Mouse (Mus musculus) heart, postnatal 0 days (tissue): ENCODE data around the gene Sestd1. TPM values are rescaled to one million over a fixed set of nuclear protein-coding genes. Genes with fewer than 3 reads are reported as not detected.
A peak's percentile ranks its signal among the peaks of the same experiment; 100 is the strongest.

Experiments used
- ATAC-seq: fragments of 200-750 bp; cut with Nextera tagmentation; 2 replicates; pipeline ENCODE4 v1.8.0; 2017; ENCODE audit warnings: low read depth, moderate number of reproducible peaks, moderate library complexity; ENCODE audit not compliant: insufficient read depth
- DNase-seq: peaks from one replicate; pipeline ENCODE4 v3.0.0-alpha.2; 2016; ENCODE audit warnings: low spot score
- H3K27ac ChIP-seq: fragments of 300-500 bp; sonication (generic); 2 replicates; pipeline ENCODE4 v1.5.1; 2014; ENCODE audit warnings: low read depth, mild to moderate bottlenecking
- H3K27me3 ChIP-seq: fragments of 300-500 bp; sonication (generic); 2 replicates; pipeline ENCODE4 v1.6.1; 2014; ENCODE audit warnings: low read length, mixed read lengths; ENCODE audit not compliant: control insufficient read depth, insufficient read depth
- H3K36me3 ChIP-seq: fragments of 300-500 bp; sonication (generic); replicated peaks from 2 replicates; pipeline ENCODE4 v1.6.1; 2014; ENCODE audit warnings: low read length, mixed read lengths; ENCODE audit not compliant: control insufficient read depth, insufficient read depth
- H3K4me1 ChIP-seq: fragments of 300-500 bp; sonication (generic); 2 replicates; pipeline ENCODE4 v1.6.1; 2014; ENCODE audit warnings: antibody characterized with exemption; ENCODE audit not compliant: control insufficient read depth, insufficient read depth
- H3K4me2 ChIP-seq: fragments of 300-500 bp; sonication (generic); 2 replicates; pipeline ENCODE4 v1.6.1; 2014; ENCODE audit warnings: low read depth, mild to moderate bottlenecking, low read length, moderate library complexity
- H3K4me3 ChIP-seq: fragments of 300-500 bp; sonication (generic); 2 replicates; pipeline ENCODE4 v1.5.1; 2014; ENCODE audit warnings: low read depth, low read length
- H3K9ac ChIP-seq: fragments of 300-500 bp; sonication (generic); replicated peaks from 2 replicates; pipeline ENCODE4 v1.6.1; 2014; ENCODE audit warnings: low read depth, low read length, mixed read lengths
- H3K9me3 ChIP-seq: fragments of 300-500 bp; sonication (generic); replicated peaks from 2 replicates; pipeline ENCODE4 v1.6.1; 2016; ENCODE audit warnings: low read length; ENCODE audit not compliant: control insufficient read depth
- CTCF ChIP-seq: IDR thresholded peaks from 2 replicates; pipeline ENCODE4 v1.5.1; 2016; ENCODE audit warnings: antibody characterized with exemption, control low read depth, low read depth
- EP300 ChIP-seq: IDR thresholded peaks from 2 replicates; pipeline ENCODE4 v1.6.1; 2016; ENCODE audit warnings: antibody characterized with exemption, low read depth
- WGBS: fragments of 180-500 bp; shearing (Covaris S2); extraction: QIAGEN DNeasy Blood & Tissue Kit; methylation state at CpG from one replicate; pipeline ENCODE4 v1.1.7; 2014; 5-methylcytosine and 5-hydroxymethylcytosine counted together
- polyA plus RNA-seq: library from polyadenylated mRNA; unstranded; fragments of >200 nt; fragmentation: Nextera tagmentation; extraction: Ambion mirVana; gene quantifications from 2 replicates; pipeline ENCODE4 v1.2.1, GENCODE M21; 2015
- total RNA-seq: library from RNA; depleted of rRNA; stranded (reverse); fragments of >200 nt; gene quantifications from 2 replicates; pipeline ENCODE4 v1.2.3, GENCODE M21; 2014; ENCODE audit warnings: low replicate concordance

The Sestd1 gene
- total and polyA plus RNA-seq, 2 experiments from 2014 or later = 9.7 to 9.8 TPM

DNA sequence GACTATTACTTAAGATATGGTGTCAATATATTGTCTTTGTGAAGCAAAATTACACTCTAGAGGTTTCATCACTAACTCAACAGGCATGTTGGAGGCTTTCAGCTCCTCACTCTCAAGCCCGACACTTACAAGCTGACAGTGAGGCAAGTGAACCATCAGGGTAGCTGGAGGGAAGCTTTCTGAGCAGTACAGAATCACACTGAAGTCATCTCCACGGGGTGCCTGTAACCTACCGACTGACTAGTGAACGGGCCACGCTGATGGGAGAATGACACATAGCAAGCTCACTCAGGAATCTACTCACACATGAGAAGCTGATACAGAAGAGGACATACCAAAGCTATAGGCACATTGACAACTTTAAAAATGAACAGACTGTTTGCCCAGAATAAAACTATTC is 67.5 kb downstream of the Sestd1 start:
- peak; percentile 51; the same call in 1 of the 2 replicates for ATAC-seq
- 32% methylated on average over 5 of the region's 5 CpGs for WGBS
- TF ChIP-seq CTCF (no peak), EP300 (no peak)
- no peak overlapping the region for H3K27ac ChIP-seq
- no peak for DNase-seq
- peaks cover 14% of the 10 kb centered on the region; the same call in 1 of the 2 replicates for H3K36me3 ChIP-seq
- 0 out of 2 replicates have a peak, but pooled peaks cover 9% of the 10 kb centered on the region for H3K4me1 ChIP-seq
- no peak overlapping the region for H3K4me3 ChIP-seq
- no peak overlapping the region for H3K4me2 ChIP-seq
- H3K9me3 ChIP-seq = no peaks in the 10 kb centered on the region
- H3K27me3 ChIP-seq = no peaks in the 10 kb centered on the region
- H3K9ac ChIP-seq = no peak overlapping the region

DNA sequence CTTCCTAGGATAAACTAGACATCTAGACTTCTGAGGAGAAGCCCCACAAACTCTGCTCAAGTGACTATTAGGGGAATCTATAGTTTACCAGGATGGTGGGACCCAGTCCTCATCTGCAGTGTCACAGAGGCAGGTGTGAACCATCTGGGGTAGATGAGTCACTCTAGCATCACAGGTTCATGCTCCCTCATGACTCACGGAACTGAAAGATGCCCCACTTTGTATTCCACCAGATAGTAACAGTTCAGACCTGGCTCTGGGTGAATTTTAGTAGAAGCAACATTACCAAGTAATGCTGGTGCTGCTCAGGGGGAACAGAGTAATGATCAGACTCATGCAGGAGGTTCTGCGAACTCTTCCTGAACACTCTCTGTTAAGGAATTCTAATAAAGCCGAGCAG is 73.4 kb downstream of the Sestd1 start:
- no peak for ATAC-seq
- H3K27ac ChIP-seq = no peak overlapping the region
- no peak overlapping the region for H3K4me3 ChIP-seq
- no peak for DNase-seq
- H3K4me2 ChIP-seq = no peak overlapping the region
- no peaks in the 10 kb centered on the region for H3K9me3 ChIP-seq
- 85% methylated on average over 3 of the region's 3 CpGs for WGBS
- H3K4me1 ChIP-seq = no peaks in the 10 kb centered on the region
- no peak for TF ChIP-seq CTCF
- TF ChIP-seq EP300 = no peak
- no peak overlapping the region for H3K9ac ChIP-seq
- H3K27me3 ChIP-seq = no peaks in the 10 kb centered on the region
- H3K36me3 ChIP-seq = 0 out of 2 replicates have a peak, but pooled peaks cover 9% of the 10 kb centered on the region

DNA sequence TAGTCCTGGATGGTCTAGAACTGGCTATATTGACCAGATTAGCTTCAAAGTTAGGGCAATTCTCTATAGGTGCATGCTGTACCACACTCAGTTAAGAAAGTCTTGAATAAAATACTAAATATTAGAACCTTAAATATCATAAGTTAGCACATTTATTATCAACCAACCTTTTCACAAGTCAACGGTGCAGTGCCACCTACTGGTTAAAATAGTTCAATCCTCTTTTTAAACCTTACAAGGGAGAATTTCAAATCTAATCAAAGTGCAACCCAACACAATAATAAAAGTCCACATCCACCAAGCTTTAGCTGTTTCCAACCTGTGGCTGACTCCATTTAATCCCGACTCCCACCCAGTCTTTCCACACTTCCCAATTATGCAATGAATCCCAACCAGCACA is 76.5 kb downstream of the Sestd1 start:
- H3K4me3 ChIP-seq = no peak overlapping the region
- no peak overlapping the region for H3K9ac ChIP-seq
- H3K4me2 ChIP-seq = no peak overlapping the region
- DNase-seq (no peak), ATAC-seq (no peak)
- TF ChIP-seq EP300 = no peak
- TF ChIP-seq CTCF = peak; percentile 58
- peaks cover 10% of the 10 kb centered on the region for H3K4me1 ChIP-seq
- H3K36me3 ChIP-seq = 0 out of 2 replicates have a peak, but pooled peaks cover 6% of the 10 kb centered on the region
- H3K27me3 ChIP-seq = no peaks in the 10 kb centered on the region
- WGBS = 21% methylated on average over 2 of the region's 2 CpGs
- H3K9me3 ChIP-seq = no peaks in the 10 kb centered on the region
- H3K27ac ChIP-seq = no peak overlapping the region

DNA sequence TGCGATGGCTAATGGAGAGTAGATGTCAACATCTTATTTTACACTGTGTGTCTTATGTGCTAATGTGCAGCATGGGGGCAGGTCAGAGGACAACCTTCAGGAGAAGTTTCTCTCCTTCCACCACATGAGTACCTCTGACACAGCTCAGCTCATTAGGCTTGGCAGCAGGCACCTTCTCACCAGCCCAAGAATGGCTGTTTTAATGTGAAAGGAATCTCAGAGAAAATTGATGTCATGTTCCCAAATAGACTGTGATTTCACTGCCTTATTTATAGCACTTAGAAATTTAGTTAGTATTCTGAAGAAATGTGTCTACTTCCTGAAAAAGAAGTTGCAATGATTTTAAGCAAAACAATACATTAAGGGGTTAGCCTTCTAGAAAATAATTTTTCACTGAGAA is 78.5 kb downstream of the Sestd1 start:
- Histone ChIP-seq H3K4me1 (peaks cover 10% of the 10 kb centered on the region), H3K36me3 (0 out of 2 replicates have a peak, but pooled peaks cover 10% of the 10 kb centered on the region), H3K27me3 (no peaks in the 10 kb centered on the region), H3K9ac (no peak overlapping the region), H3K4me2 (no peak overlapping the region), H3K9me3 (no peaks in the 10 kb centered on the region), H3K4me3 (no peak overlapping the region), H3K27ac (no peak overlapping the region)
- TF ChIP-seq EP300 (no peak), CTCF (no peak)
- 88% methylated on average over 1 of the region's 1 CpGs for WGBS
- DNase-seq = no peak
- ATAC-seq = no peak; the same call in 1 of the 2 replicates

DNA sequence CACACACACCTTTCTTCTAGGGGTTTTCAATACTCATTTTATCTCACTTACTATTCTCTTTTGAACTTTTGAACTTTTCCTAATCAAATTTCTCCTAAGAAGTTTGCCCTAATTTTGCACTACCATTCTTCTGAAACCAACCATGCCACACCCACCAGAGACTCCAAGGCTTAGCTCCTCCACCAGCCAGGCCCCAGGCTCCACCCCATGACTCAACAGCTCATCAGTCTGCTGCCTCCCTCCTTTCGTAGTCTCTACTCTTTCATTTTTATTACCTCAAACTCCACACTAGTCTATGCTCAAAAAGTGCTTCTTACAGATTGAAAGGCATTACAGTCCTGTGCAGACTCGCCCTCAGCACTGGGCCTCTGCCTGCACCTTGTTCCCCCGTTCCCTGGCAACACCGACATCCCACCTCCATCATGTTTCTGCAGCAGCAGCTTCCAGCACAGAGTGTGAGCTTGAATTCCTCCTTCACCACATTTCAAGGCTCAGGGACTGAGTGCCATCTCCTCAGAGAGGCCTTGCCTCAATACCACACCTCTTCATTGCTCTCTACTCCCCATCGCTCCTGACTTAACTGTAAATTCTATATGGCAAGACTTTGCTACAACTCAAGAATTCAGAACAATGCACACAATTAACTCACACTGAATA is 79.3 kb downstream of the Sestd1 start:
- H3K27ac ChIP-seq = no peak overlapping the region
- 0 out of 2 replicates have a peak, but pooled peaks cover 10% of the 10 kb centered on the region for H3K36me3 ChIP-seq
- no peaks in the 10 kb centered on the region for H3K9me3 ChIP-seq
- no peak overlapping the region for H3K4me3 ChIP-seq
- H3K4me1 ChIP-seq = peaks cover 10% of the 10 kb centered on the region
- no peak overlapping the region for H3K9ac ChIP-seq
- ATAC-seq = no peak
- WGBS = 68% methylated on average over 5 of the region's 5 CpGs
- DNase-seq = no peak
- no peak overlapping the region for H3K4me2 ChIP-seq
- no peaks in the 10 kb centered on the region for H3K27me3 ChIP-seq
- no peak for TF ChIP-seq CTCF
- no peak for TF ChIP-seq EP300

DNA sequence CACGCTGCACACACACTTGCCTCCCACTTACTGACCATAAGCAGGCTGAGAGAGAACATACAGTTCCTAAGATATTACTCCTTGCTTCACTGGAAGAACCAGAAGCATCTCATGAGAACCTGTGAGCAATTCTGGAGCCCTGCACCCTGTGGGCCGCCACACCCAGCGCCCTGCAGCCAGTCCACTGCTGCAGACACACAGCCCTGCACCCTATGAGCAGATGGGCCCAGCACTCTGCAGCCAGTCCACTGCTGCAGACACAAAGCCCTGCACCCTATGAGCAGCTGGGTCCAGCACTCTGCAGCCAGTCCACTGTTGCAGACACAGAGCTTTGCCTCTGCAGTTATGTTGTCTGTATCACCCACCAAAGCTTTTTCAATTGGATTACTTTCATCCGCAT is 80.0 kb downstream of the Sestd1 start:
- no peak for TF ChIP-seq EP300
- no peak for TF ChIP-seq CTCF
- WGBS = 64% methylated on average over 4 of the region's 4 CpGs
- H3K9me3 ChIP-seq = no peaks in the 10 kb centered on the region
- no peak overlapping the region for H3K9ac ChIP-seq
- no peak overlapping the region for H3K4me2 ChIP-seq
- H3K36me3 ChIP-seq = 0 out of 2 replicates have a peak, but pooled peaks cover 6% of the 10 kb centered on the region
- H3K4me3 ChIP-seq = no peak overlapping the region
- ATAC-seq = no peak
- H3K27me3 ChIP-seq = no peaks in the 10 kb centered on the region
- DNase-seq = no peak
- no peak overlapping the region for H3K27ac ChIP-seq
- peaks cover 10% of the 10 kb centered on the region for H3K4me1 ChIP-seq
